Mouse (Mus musculus) embryonic fibroblast, embryonic 13.5 days (primary cell): ENCODE data around the gene Pdcd1lg2.

ENCODE experiments used
- CTCF ChIP-seq: IDR thresholded peaks from 2 replicates; pipeline ENCODE4 v1.5.1; 2011; ENCODE audit warnings: mild to moderate bottlenecking, control low read depth, low read length, moderate library complexity, borderline replicate concordance; ENCODE audit not compliant: insufficient read depth
- POLR2A ChIP-seq: IDR thresholded peaks from 2 replicates; pipeline ENCODE4 v1.6.1; 2011; ENCODE audit warnings: low read depth, mild to moderate bottlenecking, control low read depth, low read length, moderate library complexity

- TF ChIP-seq POLR2A = no peak
- no peak for TF ChIP-seq CTCF
Observed at GRCm38 (mm10) chr19:29481578-29481977, 70.9 kb downstream of the Pdcd1lg2 start.
